Mouse (Mus musculus) G1E (cell line): ENCODE results near the gene Ripor2. TPM values are rescaled to one million over a fixed set of nuclear protein-coding genes. Genes with fewer than 3 reads are reported as not detected.

Source experiments
- ATAC-seq: 2 replicates; pipeline ENCODE4 v1.8.0; 2016; ENCODE audit warnings: mild to moderate bottlenecking; ENCODE audit not compliant: insufficient number of reproducible peaks, poor library complexity, low FRiP score, severe bottlenecking; ENCODE audit errors: extremely low read depth
- DNase-seq: peaks from one replicate; pipeline ENCODE4 v3.0.0; 2012; ENCODE audit warnings: low spot score
- H3K27me3 ChIP-seq: 2 replicates; pipeline ENCODE4 v1.6.1; 2012; ENCODE audit warnings: mild to moderate bottlenecking, low read length, inconsistent platforms; ENCODE audit not compliant: insufficient read depth
- H3K36me3 ChIP-seq: replicated peaks from 2 replicates; pipeline ENCODE3; 2012; ENCODE audit warnings: mild to moderate bottlenecking, inconsistent platforms
- H3K4me1 ChIP-seq: 2 replicates; pipeline ENCODE4 v1.6.1; 2012; ENCODE audit warnings: low read depth, low read length, inconsistent platforms, mixed read lengths; ENCODE audit not compliant: insufficient read depth
- H3K4me3 ChIP-seq: 2 replicates; pipeline ENCODE4 v1.5.1; 2012; ENCODE audit warnings: low read depth, mild to moderate bottlenecking, inconsistent platforms, low read length, moderate library complexity, mixed read lengths
- H3K9me3 ChIP-seq: replicated peaks from 2 replicates; pipeline ENCODE4 v1.6.1; 2012; ENCODE audit warnings: inconsistent platforms
- CTCF ChIP-seq: IDR thresholded peaks from 2 replicates; pipeline ENCODE4 v1.5.1; 2012; ENCODE audit warnings: low read depth, low read length, inconsistent platforms, mixed read lengths
- GATA1 ChIP-seq: IDR thresholded peaks from 2 replicates; pipeline ENCODE4 v1.6.1; 2012; ENCODE audit warnings: borderline replicate concordance, low read length, inconsistent platforms, mixed read lengths
- GATA2 ChIP-seq: IDR thresholded peaks from 2 replicates; pipeline ENCODE4 v1.6.1; 2012; ENCODE audit warnings: low read depth, low read length, inconsistent platforms, borderline replicate concordance
- POLR2AphosphoS5 ChIP-seq: IDR thresholded peaks from 2 replicates; pipeline ENCODE4 v1.6.1; 2012; ENCODE audit warnings: low read depth, low read length, inconsistent platforms; ENCODE audit not compliant: insufficient replicate concordance
- TAL1 ChIP-seq: conservative IDR thresholded peaks from 2 replicates; pipeline ENCODE4 v1.6.1; 2012; ENCODE audit warnings: low read depth, low read length, inconsistent platforms, mixed read lengths
- polyA plus RNA-seq: library from polyadenylated mRNA; stranded (reverse); fragments of >175 nt; gene quantifications from 2 replicates; pipeline ENCODE4 v1.2.3, GENCODE M21; 2012
- total RNA-seq, 2 experiments: library from RNA; stranded (forward) in 1 of 2; stranded (reverse) in 1 of 2; fragments of 200-1000 nt in 1 of 2; fragments of >200 nt in 1 of 2; fragmentation: Nextera tagmentation in 1 of 2; gene quantifications; 2 replicates each; pipeline ENCODE4 v1.2.3; 2014 to 2017

Ripor2 gene
- total and polyA plus RNA-seq, 3 experiments, result 0.27 TPM; not detected in 2

GRCm38 (mm10) chr13:24639215-24640165 lies 57.5 kb downstream of the Ripor2 start:
- H3K9me3 ChIP-seq, result no peaks in the 10 kb centered on the region
- 0 out of 2 replicates have a peak, but pooled peaks cover under 1% of the 10 kb centered on the region for H3K27me3 ChIP-seq
- no peak overlapping the region for H3K4me3 ChIP-seq
- H3K36me3 ChIP-seq, result no peaks in the 10 kb centered on the region
- no peaks in the 10 kb centered on the region for H3K4me1 ChIP-seq
- DNase-seq, result no peak
- no peak for TF ChIP-seq GATA2
- TF ChIP-seq POLR2AphosphoS5, result no peak
- TF ChIP-seq GATA1, result no peak
- TF ChIP-seq CTCF, result no peak
- no peak for TF ChIP-seq TAL1
- ATAC-seq, result no peak

DNA sequence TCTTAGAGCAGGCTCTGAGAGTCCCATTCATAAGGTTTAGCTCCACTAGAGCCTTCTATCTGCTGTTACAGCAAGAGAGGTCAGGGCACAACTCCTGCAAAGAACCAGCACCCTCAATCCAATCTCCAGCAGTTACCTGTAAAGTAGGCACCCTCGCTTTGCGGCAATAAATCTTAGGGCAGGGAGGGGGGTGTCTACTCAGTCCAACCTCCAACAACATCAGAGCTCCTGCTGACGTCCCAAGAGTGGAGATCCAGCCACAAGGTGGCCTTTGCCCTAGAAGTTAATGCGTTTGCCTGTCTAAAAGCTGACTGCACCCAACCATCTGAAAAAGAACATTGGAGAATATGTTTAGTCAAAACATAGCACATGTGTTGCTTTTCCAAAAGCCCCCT lies 58.2 kb downstream of the Ripor2 start:
- no peak overlapping the region for H3K4me3 ChIP-seq
- ATAC-seq (no peak), DNase-seq (no peak)
- H3K27me3 ChIP-seq, result no peaks in the 10 kb centered on the region
- H3K36me3 ChIP-seq, result no peaks in the 10 kb centered on the region
- no peaks in the 10 kb centered on the region for H3K4me1 ChIP-seq
- no peaks in the 10 kb centered on the region for H3K9me3 ChIP-seq
- TF ChIP-seq TAL1 (no peak), GATA1 (no peak), GATA2 (no peak), CTCF (no peak), POLR2AphosphoS5 (no peak)

DNA sequence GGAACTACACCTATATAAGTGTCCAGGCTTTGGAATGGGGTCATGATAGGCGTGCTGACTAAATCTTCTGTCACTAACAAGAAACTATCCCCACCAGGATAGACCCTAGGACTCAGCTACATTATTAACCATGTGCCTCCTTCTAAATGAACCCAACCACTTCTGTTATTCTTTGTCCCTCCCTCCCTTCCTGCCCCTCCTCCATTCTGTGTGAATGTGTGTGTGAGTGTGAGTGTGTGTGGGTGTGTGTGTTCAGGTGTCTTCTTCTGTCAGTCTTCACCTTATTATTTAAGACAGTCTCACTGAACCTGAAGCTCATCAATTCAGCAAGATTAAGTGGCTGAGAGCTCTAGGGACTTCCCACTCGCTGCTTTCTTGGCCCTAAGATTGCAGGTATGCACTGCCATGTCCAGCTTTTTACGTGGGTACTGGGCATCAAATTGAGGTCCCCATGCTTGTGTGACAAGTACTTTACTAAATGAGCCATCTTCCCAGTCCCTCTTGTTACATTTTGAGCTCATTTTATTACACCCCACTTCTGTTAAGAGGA lies 58.9 kb downstream of the Ripor2 start:
- TF ChIP-seq CTCF (no peak), GATA2 (no peak), POLR2AphosphoS5 (no peak), TAL1 (no peak), GATA1 (no peak)
- Histone ChIP-seq H3K9me3 (no peaks in the 10 kb centered on the region), H3K4me3 (no peak overlapping the region), H3K4me1 (no peaks in the 10 kb centered on the region), H3K36me3 (no peaks in the 10 kb centered on the region), H3K27me3 (no peaks in the 10 kb centered on the region)
- DNase-seq (no peak), ATAC-seq (no peak)

GRCm38 (mm10) chr13:24641491-24642430 lies 59.8 kb downstream of the Ripor2 start:
- no peaks in the 10 kb centered on the region for H3K36me3 ChIP-seq
- DNase-seq, result no peak

DNA sequence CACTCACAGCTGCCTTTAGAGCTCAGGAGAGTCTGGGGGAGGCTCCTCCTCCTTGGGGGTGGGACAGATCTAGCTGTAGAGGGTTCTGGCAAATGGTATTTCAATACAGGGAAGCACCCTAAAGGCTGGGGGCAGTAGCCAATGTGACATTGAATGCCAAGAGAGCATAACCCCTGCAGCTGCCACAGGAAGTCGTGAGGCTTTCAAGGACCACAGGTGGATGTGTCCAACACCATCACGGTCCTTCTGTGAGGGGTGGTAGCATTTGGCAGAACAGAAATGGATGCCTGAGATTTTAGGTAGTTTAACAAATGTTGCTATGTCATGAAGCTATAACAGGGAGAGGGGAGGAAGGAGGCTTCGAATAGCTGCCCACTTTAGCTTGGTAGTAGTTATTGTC lies 63.2 kb downstream of the Ripor2 start:
- Histone ChIP-seq H3K27me3 (peaks cover 2% of the 10 kb centered on the region; the same call in 1 of the 2 replicates), H3K4me3 (no peak overlapping the region), H3K9me3 (no peaks in the 10 kb centered on the region), H3K36me3 (no peaks in the 10 kb centered on the region), H3K4me1 (no peaks in the 10 kb centered on the region)
- ATAC-seq (no peak), DNase-seq (no peak)
- TF ChIP-seq POLR2AphosphoS5 (no peak), GATA2 (no peak)

More at GRCm38 (mm10) chr13:24641491-24642430, 59.8 kb downstream of the Ripor2 start:
- Histone ChIP-seq H3K27me3 (no peaks in the 10 kb centered on the region), H3K4me1 (no peaks in the 10 kb centered on the region), H3K4me3 (no peak overlapping the region), H3K9me3 (no peaks in the 10 kb centered on the region)
- no peak for ATAC-seq
- TF ChIP-seq POLR2AphosphoS5, result no peak
- TF ChIP-seq GATA2, result no peak
- TF ChIP-seq GATA1, result no peak
- TF ChIP-seq CTCF, result no peak
- TF ChIP-seq TAL1, result no peak

- Histone ChIP-seq H3K4me3 (no peak overlapping the region), H3K9me3 (no peaks in the 10 kb centered on the region), H3K4me1 (no peaks in the 10 kb centered on the region), H3K27me3 (peaks cover 2% of the 10 kb centered on the region; the same call in 1 of the 2 replicates), H3K36me3 (no peaks in the 10 kb centered on the region)
- no peak for ATAC-seq
- DNase-seq, result no peak
- TF ChIP-seq CTCF (no peak), GATA2 (no peak), TAL1 (no peak), POLR2AphosphoS5 (no peak), GATA1 (no peak)
Measured at GRCm38 (mm10) chr13:24646324-24646723, 64.3 kb downstream of the Ripor2 start.
